Mouse (Mus musculus): Measurements from ENCODE around the gene Srgap3. TPM values are rescaled to one million over a fixed set of nuclear protein-coding genes. Genes with fewer than 3 reads are reported as not detected.

The Srgap3 gene
- polyA plus RNA-seq, 1 experiment from 2014 or later, result 7.0 TPM

DNA sequence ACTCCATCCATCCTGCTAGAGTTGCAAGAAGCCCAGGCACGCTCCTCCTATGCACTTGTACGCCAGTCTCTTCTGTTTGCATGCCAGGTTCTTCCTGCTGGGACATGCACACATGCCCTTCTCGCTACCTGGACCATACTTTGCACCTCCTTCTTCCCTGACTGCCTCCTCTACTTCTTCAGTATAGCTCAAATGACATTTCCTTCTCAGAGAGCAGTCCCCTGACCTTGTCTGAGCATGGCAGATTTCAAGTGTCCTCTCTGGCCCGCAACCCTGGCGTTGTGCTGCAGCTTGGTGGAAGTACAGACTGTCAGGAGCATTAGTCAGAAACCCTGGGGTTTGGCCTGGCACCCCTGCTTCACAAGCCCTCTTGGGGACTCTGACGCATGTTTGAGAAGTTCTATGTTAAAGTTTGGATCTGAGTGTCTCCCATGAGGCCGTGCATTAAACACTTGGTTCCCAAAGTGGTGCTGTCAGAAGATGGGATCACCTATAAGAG lies 128.6 kb downstream of the Srgap3 start:
- Histone ChIP-seq H3K9me3 (no peaks in the 10 kb centered on the region), H3K4me2 (replicated peaks) (no peak overlapping the region), H3K9ac (no peak overlapping the region), H3K36me3 (peaks cover 5% of the 10 kb centered on the region; the same call in 1 of the 2 replicates), H3K27me3 (no peaks in the 10 kb centered on the region), H3K27ac (no peak overlapping the region), H3K4me3 (no peak overlapping the region), H3K4me1 (0 out of 2 replicates have a peak, but pooled peaks cover 7% of the 10 kb centered on the region)
- 86% methylated on average over 7 of the region's 7 CpGs for WGBS
- no peak for ATAC-seq (ENCODE audit: low FRiP score, low read depth)

DNA sequence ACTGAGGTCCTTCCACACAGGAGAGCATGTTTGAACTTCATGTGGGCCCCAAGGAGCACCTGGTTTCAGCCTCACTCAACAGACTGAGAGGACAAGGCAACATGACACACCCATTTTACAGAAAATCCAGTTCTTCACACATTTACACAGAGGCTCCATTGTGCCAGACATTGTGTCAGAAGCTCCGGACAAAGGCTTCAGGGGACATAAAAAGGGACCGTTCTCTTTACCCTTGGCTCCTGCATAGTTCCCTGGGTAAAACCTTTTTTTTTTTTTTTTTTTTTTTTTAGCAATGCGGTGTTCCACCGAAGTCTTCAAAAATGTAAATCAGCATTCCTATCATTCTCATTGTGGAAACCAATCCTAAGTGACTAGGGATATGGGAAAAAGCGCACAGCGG lies 131.5 kb downstream of the Srgap3 start:
- 79% methylated on average over 6 of the region's 6 CpGs for WGBS
- Histone ChIP-seq H3K4me3 (no peak overlapping the region), H3K36me3 (peaks cover 5% of the 10 kb centered on the region; the same call in 1 of the 2 replicates), H3K9me3 (no peaks in the 10 kb centered on the region), H3K4me2 (replicated peaks) (no peak overlapping the region), H3K27ac (no peak overlapping the region), H3K9ac (no peak overlapping the region), H3K27me3 (no peaks in the 10 kb centered on the region), H3K4me1 (0 out of 2 replicates have a peak, but pooled peaks cover 2% of the 10 kb centered on the region)
- ATAC-seq (ENCODE audit: low FRiP score, low read depth), result no peak

DNA sequence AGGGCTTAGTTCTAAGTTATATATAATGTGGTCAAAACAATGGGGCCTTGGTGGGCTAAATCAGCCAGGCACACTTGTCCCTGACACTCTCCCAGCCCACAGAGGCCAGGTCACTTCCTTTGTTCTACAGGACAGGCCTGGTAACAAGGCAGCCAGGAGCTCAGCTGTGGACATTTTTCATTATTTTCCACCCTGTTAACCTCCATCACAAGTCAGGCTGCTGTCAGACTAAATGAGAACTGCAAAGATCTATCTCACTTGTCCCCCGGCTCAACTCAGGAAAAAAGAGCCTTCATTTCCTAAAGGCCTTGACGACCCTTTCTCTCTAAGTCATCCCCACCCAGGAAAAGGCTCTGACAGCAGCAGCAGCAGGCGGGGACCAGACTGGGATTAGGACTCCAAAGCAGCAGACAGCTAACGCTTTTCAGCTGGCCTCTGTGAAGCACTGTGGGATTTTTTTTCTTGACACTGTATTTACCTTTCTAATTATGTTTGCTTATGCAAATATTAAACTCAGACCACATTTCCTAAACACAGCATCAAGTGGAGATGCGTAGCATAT lies 132.5 kb downstream of the Srgap3 start:
- Histone ChIP-seq H3K4me1 (0 out of 2 replicates have a peak, but pooled peaks cover under 1% of the 10 kb centered on the region), H3K4me2 (replicated peaks) (no peak overlapping the region), H3K4me3 (no peak overlapping the region), H3K36me3 (peaks cover 5% of the 10 kb centered on the region; the same call in 1 of the 2 replicates), H3K27ac (no peak overlapping the region), H3K9ac (0 out of 2 replicates have a peak overlapping the region, but pooled peaks have one; percentile 6), H3K27me3 (no peaks in the 10 kb centered on the region), H3K9me3 (no peaks in the 10 kb centered on the region)
- WGBS, result 49% methylated on average over 5 of the region's 5 CpGs
- ATAC-seq (ENCODE audit: low FRiP score, low read depth), result no peak

DNA sequence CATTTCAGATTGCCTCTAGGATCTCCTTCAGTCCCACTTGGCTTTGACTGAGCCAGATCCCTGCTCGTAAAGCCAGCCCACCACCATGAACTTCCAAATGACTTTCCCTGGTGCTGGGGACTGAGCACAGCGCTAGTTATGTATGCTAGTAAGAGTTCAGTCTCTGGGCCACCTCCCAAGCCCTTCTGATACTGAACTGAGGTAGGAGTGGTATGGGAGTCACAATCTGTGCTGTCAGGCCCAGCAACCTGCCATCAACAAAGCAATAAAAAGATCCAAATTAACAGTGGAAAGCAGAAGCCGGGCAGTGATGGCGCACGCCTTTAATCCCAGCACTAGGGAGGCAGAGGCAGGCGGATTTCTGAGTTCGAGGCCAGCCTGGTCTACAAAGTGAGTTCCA lies 134.2 kb downstream of the Srgap3 start:
- H3K9me3 ChIP-seq, result no peaks in the 10 kb centered on the region
- 90% methylated on average over 7 of the region's 7 CpGs for WGBS

DNA sequence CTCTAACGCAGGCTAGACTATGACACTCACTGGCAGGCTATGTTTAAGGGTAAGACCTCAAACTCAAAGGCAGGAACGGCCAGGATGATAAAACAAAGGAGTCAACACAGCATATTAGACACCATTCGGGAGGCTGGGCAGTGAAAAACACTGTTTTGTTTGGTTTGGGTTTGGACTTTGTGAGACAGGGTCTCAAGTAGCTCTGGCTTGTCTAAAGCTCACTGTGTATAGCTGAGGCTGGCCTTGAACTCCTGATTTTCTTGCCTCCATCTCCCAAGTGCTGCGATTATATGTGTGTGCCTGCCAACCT lies 136.6 kb downstream of the Srgap3 start:
- no peak overlapping the region for H3K4me2 ChIP-seq (replicated peaks)
- H3K27ac ChIP-seq, result no peak overlapping the region
- 91% methylated on average over 4 of the region's 4 CpGs for WGBS
- no peak overlapping the region for H3K9ac ChIP-seq
- 0 out of 2 replicates have a peak, but pooled peaks cover 3% of the 10 kb centered on the region for H3K4me1 ChIP-seq
- H3K4me3 ChIP-seq, result no peak overlapping the region
- no peaks in the 10 kb centered on the region for H3K9me3 ChIP-seq
- no peak for ATAC-seq (ENCODE audit: low FRiP score, low read depth)
- peaks cover 7% of the 10 kb centered on the region; the same call in 1 of the 2 replicates for H3K36me3 ChIP-seq
- no peaks in the 10 kb centered on the region for H3K27me3 ChIP-seq

More for the DNA sequence above, 134.2 kb downstream of the Srgap3 start:
- Histone ChIP-seq H3K36me3 (peaks cover 5% of the 10 kb centered on the region; the same call in 1 of the 2 replicates), H3K27ac (no peak overlapping the region), H3K4me2 (replicated peaks) (no peak overlapping the region), H3K4me1 (0 out of 2 replicates have a peak, but pooled peaks cover 3% of the 10 kb centered on the region), H3K27me3 (no peaks in the 10 kb centered on the region), H3K9ac (no peak overlapping the region), H3K4me3 (no peak overlapping the region)
- no peak for ATAC-seq (ENCODE audit: low FRiP score, low read depth)

DNA sequence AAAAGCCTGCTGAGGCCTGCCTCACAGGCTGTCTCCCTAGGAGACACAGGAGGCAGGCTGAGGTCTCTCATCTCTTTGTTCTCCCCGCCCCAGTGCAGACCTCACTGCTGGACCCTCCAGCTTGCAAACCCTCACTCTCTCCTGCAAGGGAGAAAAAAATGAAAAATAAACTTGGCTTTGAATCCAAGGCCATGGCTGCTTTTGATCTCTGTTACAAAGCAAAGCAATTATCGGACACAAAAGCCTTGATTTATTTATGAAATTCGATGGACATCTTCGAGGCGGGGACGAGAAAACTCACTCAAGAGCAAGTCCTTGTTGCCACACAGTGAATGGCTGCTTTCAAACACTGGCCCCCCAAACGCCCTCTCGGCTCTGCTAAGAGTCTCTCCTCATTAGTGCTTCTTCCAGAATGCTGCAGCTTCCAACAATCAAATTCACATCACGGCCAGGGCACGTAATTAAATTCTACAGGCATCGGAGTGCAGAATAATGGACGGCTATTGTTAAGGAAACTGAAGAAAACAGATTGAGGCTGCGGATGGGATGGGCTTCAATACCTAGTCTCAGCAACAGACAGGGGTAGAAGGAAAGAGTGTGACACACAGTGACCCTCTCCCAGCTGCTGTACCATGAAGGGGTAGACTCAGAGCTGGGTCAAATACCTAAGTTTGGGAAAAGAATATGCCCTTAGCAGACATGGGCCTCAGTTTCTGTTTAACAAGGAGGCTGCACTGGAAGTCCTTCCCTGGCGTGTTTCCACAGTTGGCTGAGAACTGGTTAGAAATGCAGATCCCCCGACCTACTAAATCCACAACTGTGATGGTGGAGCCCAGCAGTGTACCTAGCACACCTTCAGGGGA lies 137.2 kb downstream of the Srgap3 start:
- WGBS, result 63% methylated on average over 15 of the region's 15 CpGs

DNA sequence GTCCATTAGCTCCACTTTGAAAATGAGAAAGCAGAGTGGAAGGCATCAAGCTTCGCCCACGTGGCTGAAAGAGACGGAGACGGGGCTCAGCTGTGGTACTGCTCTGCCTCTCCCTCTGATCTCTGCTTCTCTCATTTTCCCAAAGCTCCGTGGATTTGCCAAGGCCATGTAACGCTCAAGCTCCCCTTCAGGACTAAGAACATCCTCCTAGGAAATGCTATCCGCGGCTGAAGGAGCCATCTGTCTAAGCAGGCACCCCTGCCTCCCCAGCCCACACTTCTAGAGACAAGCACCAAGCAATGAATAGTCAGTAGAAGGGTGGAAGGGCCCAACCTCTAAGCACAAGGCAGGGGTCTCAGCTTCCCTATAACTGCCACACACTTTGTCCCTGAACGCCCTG lies 138.3 kb downstream of the Srgap3 start:
- no peak overlapping the region for H3K4me3 ChIP-seq
- H3K4me1 ChIP-seq, result 0 out of 2 replicates have a peak, but pooled peaks cover 3% of the 10 kb centered on the region
- ATAC-seq (ENCODE audit: low FRiP score, low read depth), result no peak
- no peak overlapping the region for H3K4me2 ChIP-seq (replicated peaks)
- no peak overlapping the region for H3K27ac ChIP-seq
- H3K9me3 ChIP-seq, result no peaks in the 10 kb centered on the region
- H3K36me3 ChIP-seq, result 0 out of 2 replicates have a peak, but pooled peaks cover 2% of the 10 kb centered on the region
- no peak overlapping the region for H3K9ac ChIP-seq
- WGBS, result 87% methylated on average over 9 of the region's 9 CpGs
- no peaks in the 10 kb centered on the region for H3K27me3 ChIP-seq

More for the DNA sequence above, 137.2 kb downstream of the Srgap3 start:
- no peaks in the 10 kb centered on the region for H3K9me3 ChIP-seq
- no peak for ATAC-seq (ENCODE audit: low FRiP score, low read depth)
- 0 out of 2 replicates have a peak, but pooled peaks cover 3% of the 10 kb centered on the region for H3K36me3 ChIP-seq
- H3K27me3 ChIP-seq, result no peaks in the 10 kb centered on the region
- H3K27ac ChIP-seq, result no peak overlapping the region
- H3K4me3 ChIP-seq, result no peak overlapping the region
- no peak overlapping the region for H3K4me2 ChIP-seq (replicated peaks)
- no peak overlapping the region for H3K9ac ChIP-seq
- H3K4me1 ChIP-seq, result 0 out of 2 replicates have a peak, but pooled peaks cover 3% of the 10 kb centered on the region

DNA sequence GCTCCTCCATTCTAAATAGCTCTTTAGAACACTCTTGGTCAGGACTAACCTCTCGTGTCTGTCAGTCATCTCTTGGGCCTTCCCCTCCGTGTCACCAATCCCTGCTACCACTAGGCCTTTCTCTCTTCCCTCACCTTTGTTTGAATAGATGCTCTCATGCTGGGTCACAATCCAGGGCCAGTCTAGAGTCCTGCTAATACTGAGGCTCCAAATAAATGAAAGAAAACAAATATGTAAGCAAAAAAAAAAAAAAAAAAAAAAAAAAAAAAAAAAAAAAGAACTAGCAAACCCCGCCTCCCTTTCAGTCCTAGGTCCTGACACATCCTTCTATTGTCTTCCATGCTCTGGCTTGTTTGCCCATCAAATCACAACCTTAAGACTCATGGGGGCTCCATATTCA lies 145.1 kb downstream of the Srgap3 start:
- 70% methylated on average over 3 of the region's 3 CpGs for WGBS
- Histone ChIP-seq H3K9me3 (no peaks in the 10 kb centered on the region), H3K4me3 (no peak overlapping the region), H3K27ac (no peak overlapping the region), H3K9ac (no peak overlapping the region), H3K27me3 (no peaks in the 10 kb centered on the region), H3K36me3 (0 out of 2 replicates have a peak, but pooled peaks cover 2% of the 10 kb centered on the region), H3K4me2 (replicated peaks) (no peak overlapping the region), H3K4me1 (no peaks in the 10 kb centered on the region)
- no peak for ATAC-seq (ENCODE audit: low FRiP score, low read depth)

DNA sequence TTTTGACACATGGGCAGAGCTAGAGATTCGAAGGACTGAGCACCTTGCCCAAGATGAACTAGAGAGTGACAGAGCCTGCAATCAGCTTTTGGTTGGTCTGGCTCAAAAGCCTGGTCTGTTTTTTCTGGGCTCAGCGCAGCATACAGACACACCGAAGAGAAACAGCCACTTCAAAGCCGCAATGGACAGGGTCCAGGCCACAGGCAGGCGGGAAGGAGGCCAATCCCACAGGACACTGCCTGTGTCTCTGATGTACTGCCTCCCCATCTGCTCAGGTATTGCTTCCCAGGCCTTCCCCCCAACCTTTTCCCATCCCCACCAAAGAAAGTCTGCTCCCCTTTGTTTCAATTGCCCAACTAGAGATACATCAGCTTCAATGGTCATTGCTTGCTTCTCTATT lies 148.7 kb downstream of the Srgap3 start:
- no peak for ATAC-seq (ENCODE audit: low FRiP score, low read depth)

DNA sequence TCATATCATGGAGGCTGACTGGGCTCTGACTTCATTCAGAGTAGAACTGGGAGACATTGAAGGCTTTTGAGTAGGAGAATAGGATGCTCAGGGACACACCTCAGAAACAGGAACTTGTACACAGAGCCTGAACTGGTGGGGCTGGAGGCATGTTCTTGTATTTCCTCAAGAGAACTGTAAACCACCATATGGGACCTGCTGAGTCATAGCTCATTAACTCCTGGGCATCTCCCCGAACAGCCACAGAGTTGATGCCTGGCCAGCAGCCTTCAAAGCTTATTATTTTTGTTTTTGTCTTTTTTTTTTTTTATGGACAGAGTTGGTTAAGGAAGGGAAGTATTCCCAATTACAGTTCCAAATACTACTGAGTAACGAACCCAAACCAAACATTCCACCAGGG lies 150.5 kb downstream of the Srgap3 start:
- no peaks in the 10 kb centered on the region for H3K9me3 ChIP-seq
- no peak for ATAC-seq (ENCODE audit: low FRiP score, low read depth)
- no peak overlapping the region for H3K27ac ChIP-seq
- no peak overlapping the region for H3K9ac ChIP-seq
- no peak overlapping the region for H3K4me3 ChIP-seq
- peaks cover 8% of the 10 kb centered on the region for H3K36me3 ChIP-seq
- 52% methylated on average over 2 of the region's 2 CpGs for WGBS
- no peak overlapping the region for H3K4me2 ChIP-seq (replicated peaks)
- H3K4me1 ChIP-seq, result no peaks in the 10 kb centered on the region
- no peaks in the 10 kb centered on the region for H3K27me3 ChIP-seq

More for the DNA sequence above, 148.7 kb downstream of the Srgap3 start:
- H3K4me1 ChIP-seq, result no peaks in the 10 kb centered on the region
- H3K4me3 ChIP-seq, result no peak overlapping the region
- no peaks in the 10 kb centered on the region for H3K9me3 ChIP-seq
- WGBS, result 73% methylated on average over 5 of the region's 5 CpGs
- no peaks in the 10 kb centered on the region for H3K27me3 ChIP-seq
- H3K9ac ChIP-seq, result no peak overlapping the region
- H3K4me2 ChIP-seq (replicated peaks), result no peak overlapping the region
- peaks cover 3% of the 10 kb centered on the region for H3K36me3 ChIP-seq
- no peak overlapping the region for H3K27ac ChIP-seq

DNA sequence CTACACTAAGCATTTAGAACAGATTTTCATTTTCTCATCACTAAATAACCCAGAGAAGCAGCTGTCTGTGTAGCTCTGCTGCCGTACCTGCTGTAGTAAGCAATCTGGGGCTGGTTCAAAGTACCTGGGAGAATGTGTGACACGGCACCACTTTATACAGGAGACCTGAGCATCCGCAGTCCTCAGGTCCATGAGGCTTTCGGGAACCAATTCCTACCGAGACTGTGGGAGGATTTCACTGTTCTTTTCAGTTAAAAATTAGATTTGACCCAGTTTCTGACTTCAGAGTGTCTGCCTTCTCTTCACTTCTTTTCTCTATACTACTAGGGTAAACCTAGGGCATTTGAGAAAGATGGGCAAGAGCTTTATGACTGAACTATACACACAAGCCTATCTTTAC lies 153.2 kb downstream of the Srgap3 start:
- Histone ChIP-seq H3K9me3 (no peaks in the 10 kb centered on the region), H3K4me1 (no peaks in the 10 kb centered on the region), H3K27ac (no peak overlapping the region), H3K27me3 (no peaks in the 10 kb centered on the region), H3K4me2 (replicated peaks) (no peak overlapping the region), H3K4me3 (no peak overlapping the region), H3K9ac (no peak overlapping the region), H3K36me3 (peaks cover 8% of the 10 kb centered on the region)
- WGBS, result 91% methylated on average over 5 of the region's 5 CpGs
- ATAC-seq (ENCODE audit: low FRiP score, low read depth), result no peak

DNA sequence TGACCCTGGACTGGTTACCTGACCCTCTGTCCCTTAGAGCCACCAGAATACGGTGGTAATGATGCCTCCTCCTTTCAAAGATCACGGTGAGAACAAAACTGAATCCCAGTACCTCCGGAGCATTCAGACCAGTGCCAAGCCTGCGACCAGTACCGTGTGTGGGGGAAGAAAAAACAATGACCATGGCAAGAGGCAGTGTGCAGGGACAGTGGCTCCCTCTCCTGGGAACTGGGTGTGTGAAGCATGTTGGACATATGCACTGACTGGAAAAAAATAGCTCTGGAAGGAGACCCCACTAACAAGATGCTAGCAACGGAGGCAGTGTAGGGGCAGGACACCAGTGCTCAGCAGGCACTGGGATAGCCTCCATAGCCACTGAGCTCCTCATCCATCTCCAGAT lies 157.2 kb downstream of the Srgap3 start:
- H3K4me3 ChIP-seq, result no peak overlapping the region
- 73% methylated on average over 6 of the region's 6 CpGs for WGBS
- H3K9me3 ChIP-seq, result no peaks in the 10 kb centered on the region
- peaks cover 5% of the 10 kb centered on the region; the same call in 1 of the 2 replicates for H3K36me3 ChIP-seq
- no peaks in the 10 kb centered on the region for H3K27me3 ChIP-seq
- no peaks in the 10 kb centered on the region for H3K4me1 ChIP-seq
- H3K9ac ChIP-seq, result no peak overlapping the region
- H3K27ac ChIP-seq, result no peak overlapping the region
- H3K4me2 ChIP-seq (replicated peaks), result no peak overlapping the region
- no peak for ATAC-seq (ENCODE audit: low FRiP score, low read depth)

All from limb, embryonic 13.5 days (tissue).